Mouse (Mus musculus): Measurements from ENCODE around the gene Trmt1. TPM values are rescaled to one million over a fixed set of nuclear protein-coding genes. Genes with fewer than 3 reads are reported as not detected.
"Not testable (repeated sequence)": the region's sequence is repeated elsewhere in the genome, so short reads cannot be mapped to it uniquely, and the experiment has no call there.

Gene Trmt1
- polyA plus RNA-seq, 1 experiment from 2014 or later, result 65.7 TPM

GRCm38 (mm10) chr8:84662581-84663065, 23.5 kb upstream of the Trmt1 start, which contains the start of gene Ier2:
TSS of gene Ier2 (minus strand) at chr8:84662852.
- peak within 1 kb of the TSS; percentile 97 for H3K27ac ChIP-seq (ENCODE audit: low read length)
- H3K4me1 ChIP-seq (ENCODE audit: control insufficient read depth, insufficient read depth, low read length), result peaks cover 29% of the 10 kb centered on the region
- under 1% methylated on average over 27 of the region's 27 CpGs for WGBS
- H3K36me3 ChIP-seq (ENCODE audit: control insufficient read depth, insufficient read depth, low read length), result no peaks in the 10 kb centered on the region
- H3K9me3 ChIP-seq (ENCODE audit: control insufficient read depth, low read depth, low read length), result no peaks in the 10 kb centered on the region
- peak within 1 kb of the TSS; percentile 98 for H3K4me3 ChIP-seq (ENCODE audit: low read depth, low read length)
- H3K27me3 ChIP-seq (ENCODE audit: control insufficient read depth, insufficient read depth, low read length), result no peaks in the 10 kb centered on the region
- H3K4me2 ChIP-seq (replicated peaks; ENCODE audit: low read depth, low read length), result peak within 1 kb of the TSS; percentile 66
- peak within 1 kb of the TSS; percentile 92 for H3K9ac ChIP-seq (replicated peaks; ENCODE audit: low read depth, low read length)
- ATAC-seq (ENCODE audit: insufficient number of reproducible peaks, insufficient read depth, low FRiP score, low read depth), result peak; percentile 82

DNA sequence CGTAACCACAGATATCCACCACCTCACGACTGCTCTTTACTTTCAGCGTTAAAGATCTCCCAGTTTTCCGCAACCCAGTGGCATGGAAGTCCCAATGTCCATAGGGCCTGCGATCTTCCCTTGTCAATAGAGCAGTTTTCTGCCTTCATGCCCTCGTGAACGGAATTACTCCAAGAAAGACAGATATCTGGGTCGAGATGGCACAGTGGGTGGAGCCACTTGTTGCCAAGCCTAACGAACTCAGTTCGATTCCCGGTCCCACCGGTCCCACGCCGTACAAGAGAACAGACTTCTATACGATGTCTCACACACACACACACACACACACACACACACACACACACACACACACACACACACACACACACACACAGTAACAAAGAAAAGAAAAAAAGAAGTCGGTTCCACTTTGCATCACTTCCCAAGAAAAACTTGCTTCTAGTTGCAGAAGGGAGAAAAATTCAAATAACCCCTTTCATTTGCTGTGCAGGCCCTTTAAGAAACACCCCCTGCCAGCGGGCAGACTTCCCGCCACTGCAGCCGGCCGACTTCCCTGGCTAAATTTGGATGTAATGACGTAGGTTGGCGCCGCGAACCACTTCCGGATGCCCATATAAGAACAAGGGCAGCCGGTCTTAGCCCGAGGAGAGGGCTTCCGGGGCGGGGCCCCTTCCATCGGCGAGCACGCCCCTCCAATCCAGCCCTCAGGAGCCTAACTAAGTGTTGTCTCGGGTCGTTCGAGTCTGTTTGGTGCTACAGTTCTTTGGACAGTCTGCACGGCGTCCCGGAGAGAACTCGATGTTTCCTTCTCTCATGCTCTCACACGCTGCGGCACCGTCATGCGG, 22.4 kb upstream of the Trmt1 start:
- 3% methylated on average over 43 of the region's 43 CpGs for WGBS
- Histone ChIP-seq H3K27me3 (ENCODE audit: control insufficient read depth, insufficient read depth, low read length) (no peaks in the 10 kb centered on the region), H3K9ac (replicated peaks; ENCODE audit: low read depth, low read length) (peak overlapping the region; percentile 92), H3K4me1 (ENCODE audit: control insufficient read depth, insufficient read depth, low read length) (peaks cover 27% of the 10 kb centered on the region), H3K36me3 (ENCODE audit: control insufficient read depth, insufficient read depth, low read length) (no peaks in the 10 kb centered on the region; the same call in 1 of the 2 replicates), H3K4me2 (replicated peaks; ENCODE audit: low read depth, low read length) (peak overlapping the region; percentile 66), H3K4me3 (ENCODE audit: low read depth, low read length) (peak overlapping the region; percentile 98), H3K9me3 (ENCODE audit: control insufficient read depth, low read depth, low read length) (no peaks in the 10 kb centered on the region), H3K27ac (ENCODE audit: low read length) (peak overlapping the region; percentile 97)
- peak; percentile 84 for ATAC-seq (ENCODE audit: insufficient number of reproducible peaks, insufficient read depth, low FRiP score, low read depth)

GRCm38 (mm10) chr8:84664566-84665384, 21.3 kb upstream of the Trmt1 start:
- peak overlapping the region; percentile 66 for H3K4me2 ChIP-seq (replicated peaks; ENCODE audit: low read depth, low read length)
- H3K36me3 ChIP-seq (ENCODE audit: control insufficient read depth, insufficient read depth, low read length), result no peaks in the 10 kb centered on the region; the same call in 1 of the 2 replicates
- H3K4me3 ChIP-seq (ENCODE audit: low read depth, low read length), result peak overlapping the region; percentile 98
- H3K27ac ChIP-seq (ENCODE audit: low read length), result peak overlapping the region; percentile 96
- peak overlapping the region; percentile 54 for H3K9ac ChIP-seq (replicated peaks; ENCODE audit: low read depth, low read length)
- H3K4me1 ChIP-seq (ENCODE audit: control insufficient read depth, insufficient read depth, low read length), result peaks cover 22% of the 10 kb centered on the region
- H3K9me3 ChIP-seq (ENCODE audit: control insufficient read depth, low read depth, low read length), result no peaks in the 10 kb centered on the region
- WGBS, result under 1% methylated on average over 29 of the region's 29 CpGs
- no peaks in the 10 kb centered on the region for H3K27me3 ChIP-seq (ENCODE audit: control insufficient read depth, insufficient read depth, low read length)
- ATAC-seq (ENCODE audit: insufficient number of reproducible peaks, insufficient read depth, low FRiP score, low read depth), result peak; percentile 8; the same call in 1 of the 2 replicates

GRCm38 (mm10) chr8:84665385-84665893, 20.7 kb upstream of the Trmt1 start:
- Histone ChIP-seq H3K9ac (replicated peaks; ENCODE audit: low read depth, low read length) (peak overlapping the region; percentile 54), H3K4me2 (replicated peaks; ENCODE audit: low read depth, low read length) (peak overlapping the region; percentile 66), H3K27ac (ENCODE audit: low read length) (peak overlapping the region; percentile 96), H3K4me3 (ENCODE audit: low read depth, low read length) (peak overlapping the region; percentile 98), H3K27me3 (ENCODE audit: control insufficient read depth, insufficient read depth, low read length) (no peaks in the 10 kb centered on the region), H3K9me3 (ENCODE audit: control insufficient read depth, low read depth, low read length) (no peaks in the 10 kb centered on the region), H3K4me1 (ENCODE audit: control insufficient read depth, insufficient read depth, low read length) (peaks cover 15% of the 10 kb centered on the region), H3K36me3 (ENCODE audit: control insufficient read depth, insufficient read depth, low read length) (no peaks in the 10 kb centered on the region; the same call in 1 of the 2 replicates)
- 1% methylated on average over 14 of the region's 14 CpGs for WGBS
- no peak for ATAC-seq (ENCODE audit: insufficient number of reproducible peaks, insufficient read depth, low FRiP score, low read depth)

DNA sequence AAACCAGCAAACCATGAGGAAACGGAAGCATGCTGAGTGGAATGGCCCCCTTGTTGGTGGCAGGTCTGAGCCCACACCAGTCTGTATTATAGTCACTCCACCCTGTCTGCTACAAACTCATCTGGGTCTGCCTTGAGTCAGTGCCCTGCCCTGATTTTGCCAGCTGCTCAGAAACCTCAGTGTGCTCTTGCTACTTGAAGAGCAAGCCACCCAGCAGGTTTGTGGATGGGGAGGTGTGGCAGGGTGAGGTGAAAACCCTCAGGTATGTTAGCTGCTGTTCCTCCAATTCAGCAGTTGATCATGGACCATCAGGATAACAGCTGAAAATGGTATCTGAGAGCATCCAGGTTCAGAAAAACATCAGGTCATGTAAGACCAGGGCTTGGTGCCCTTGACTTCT, 18.0 kb upstream of the Trmt1 start:
- no peak for ATAC-seq (ENCODE audit: insufficient number of reproducible peaks, insufficient read depth, low FRiP score, low read depth)
- no peak overlapping the region for H3K4me2 ChIP-seq (replicated peaks; ENCODE audit: low read depth, low read length)
- no peak overlapping the region for H3K4me3 ChIP-seq (ENCODE audit: low read depth, low read length)
- WGBS, result 75% methylated on average over 1 of the region's 1 CpGs
- H3K27me3 ChIP-seq (ENCODE audit: control insufficient read depth, insufficient read depth, low read length), result no peaks in the 10 kb centered on the region
- peaks cover 10% of the 10 kb centered on the region; the same call in 1 of the 2 replicates for H3K4me1 ChIP-seq (ENCODE audit: control insufficient read depth, insufficient read depth, low read length)
- no peaks in the 10 kb centered on the region for H3K9me3 ChIP-seq (ENCODE audit: control insufficient read depth, low read depth, low read length)
- no peak overlapping the region for H3K9ac ChIP-seq (replicated peaks; ENCODE audit: low read depth, low read length)
- H3K27ac ChIP-seq (ENCODE audit: low read length), result no peak overlapping the region
- H3K36me3 ChIP-seq (ENCODE audit: control insufficient read depth, insufficient read depth, low read length), result peaks cover 12% of the 10 kb centered on the region

DNA sequence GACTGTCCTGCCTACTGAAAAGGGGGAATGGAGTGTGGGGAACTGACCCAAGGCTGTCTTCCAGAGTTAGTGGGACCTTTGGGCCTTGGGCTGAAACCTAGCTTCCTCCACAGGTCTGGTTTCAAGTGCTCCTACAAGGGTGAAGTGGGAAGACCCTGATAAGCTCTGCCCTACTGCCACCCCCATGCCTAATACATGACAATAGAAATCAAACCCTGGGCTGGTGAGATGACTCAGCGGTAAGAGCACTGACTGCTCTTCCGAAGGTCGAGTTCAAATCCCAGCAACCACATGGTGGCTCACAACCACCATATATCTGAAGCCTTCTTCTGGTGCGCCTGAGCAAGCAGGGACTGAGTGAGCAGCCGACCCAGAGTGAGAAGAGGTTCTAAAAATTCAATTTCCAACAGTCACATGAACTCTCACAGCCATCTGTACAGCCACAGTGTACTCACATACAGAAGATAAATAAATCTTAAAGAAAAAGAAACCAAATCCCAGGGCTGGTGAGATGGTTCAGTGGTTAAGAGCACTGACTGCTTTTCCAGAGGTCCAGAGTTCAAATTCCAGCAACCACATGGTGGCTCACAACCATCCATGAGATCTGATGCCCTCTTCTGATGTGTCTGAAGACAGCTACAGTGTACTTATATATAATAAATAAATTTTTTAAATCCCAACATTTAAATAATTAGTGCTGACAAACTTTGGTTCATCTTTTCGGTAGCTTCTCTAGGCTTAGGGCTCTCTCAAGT, 17.2 kb upstream of the Trmt1 start:
- H3K4me3 ChIP-seq (ENCODE audit: low read depth, low read length), result no peak overlapping the region
- peaks cover 6% of the 10 kb centered on the region; the same call in 1 of the 2 replicates for H3K4me1 ChIP-seq (ENCODE audit: control insufficient read depth, insufficient read depth, low read length)
- no peaks in the 10 kb centered on the region for H3K9me3 ChIP-seq (ENCODE audit: control insufficient read depth, low read depth, low read length)
- peaks cover 19% of the 10 kb centered on the region for H3K36me3 ChIP-seq (ENCODE audit: control insufficient read depth, insufficient read depth, low read length)
- H3K4me2 ChIP-seq (replicated peaks; ENCODE audit: low read depth, low read length), result no peak overlapping the region
- 83% methylated on average over 6 of the region's 6 CpGs for WGBS
- ATAC-seq (ENCODE audit: insufficient number of reproducible peaks, insufficient read depth, low FRiP score, low read depth), result no peak
- no peak overlapping the region for H3K27ac ChIP-seq (ENCODE audit: low read length)
- H3K27me3 ChIP-seq (ENCODE audit: control insufficient read depth, insufficient read depth, low read length), result no peaks in the 10 kb centered on the region
- no peak overlapping the region for H3K9ac ChIP-seq (replicated peaks; ENCODE audit: low read depth, low read length)

DNA sequence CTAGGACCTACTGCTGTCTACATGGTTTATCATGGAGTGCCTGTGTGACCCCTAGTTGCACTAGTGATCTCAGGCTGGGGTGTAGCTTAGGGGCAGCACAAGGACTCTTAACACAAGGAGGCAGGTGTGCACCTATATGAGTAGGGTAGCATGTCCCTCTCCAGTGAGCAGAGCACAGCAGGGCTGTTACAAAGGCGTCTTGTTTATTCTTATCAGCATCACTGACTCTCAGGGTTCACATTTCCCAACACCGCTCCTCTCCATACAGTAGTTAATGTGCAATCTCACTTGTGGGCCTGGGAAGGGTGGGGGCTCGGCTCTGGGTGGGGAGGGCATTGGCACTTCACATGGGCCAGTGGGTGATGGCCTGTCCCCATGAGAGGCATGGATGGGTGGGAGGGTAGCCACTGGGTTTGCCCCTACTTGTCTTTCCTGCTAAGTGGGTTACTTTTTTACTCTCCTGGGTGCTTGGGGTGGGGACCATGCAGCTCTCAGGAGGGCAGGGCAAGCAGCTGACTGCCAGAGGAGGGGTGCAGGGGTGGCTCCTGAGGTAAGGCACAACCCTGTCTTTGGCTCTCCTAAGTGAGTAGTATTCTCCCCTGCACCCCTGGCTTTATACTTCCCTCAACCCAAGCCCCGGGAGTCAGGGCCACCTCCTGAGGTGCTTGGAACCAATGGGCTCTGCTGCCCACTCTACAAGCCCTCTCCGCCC, 15.7 kb upstream of the Trmt1 start:
- H3K4me3 ChIP-seq (ENCODE audit: low read depth, low read length); H3K9ac ChIP-seq (replicated peaks; ENCODE audit: low read depth, low read length); H3K9me3 ChIP-seq (ENCODE audit: control insufficient read depth, low read depth, low read length); H3K27me3 ChIP-seq (ENCODE audit: control insufficient read depth, insufficient read depth, low read length); H3K4me2 ChIP-seq (replicated peaks; ENCODE audit: low read depth, low read length); H3K27ac ChIP-seq (ENCODE audit: low read length); H3K4me1 ChIP-seq (ENCODE audit: control insufficient read depth, insufficient read depth, low read length): not testable (repeated sequence)
- peaks cover 32% of the 10 kb centered on the region for H3K36me3 ChIP-seq (ENCODE audit: control insufficient read depth, insufficient read depth, low read length)
- ATAC-seq (ENCODE audit: insufficient number of reproducible peaks, insufficient read depth, low FRiP score, low read depth), result peak; percentile 21; the same call in 1 of the 2 replicates
- WGBS, result 82% methylated on average over 5 of the region's 5 CpGs
